Mouse (Mus musculus): ENCODE measurements around the gene Sirpb1a.
"Not testable (repeated sequence)": the region's sequence is repeated elsewhere in the genome, so short reads cannot be mapped to it uniquely, and the experiment has no call there.

DNA sequence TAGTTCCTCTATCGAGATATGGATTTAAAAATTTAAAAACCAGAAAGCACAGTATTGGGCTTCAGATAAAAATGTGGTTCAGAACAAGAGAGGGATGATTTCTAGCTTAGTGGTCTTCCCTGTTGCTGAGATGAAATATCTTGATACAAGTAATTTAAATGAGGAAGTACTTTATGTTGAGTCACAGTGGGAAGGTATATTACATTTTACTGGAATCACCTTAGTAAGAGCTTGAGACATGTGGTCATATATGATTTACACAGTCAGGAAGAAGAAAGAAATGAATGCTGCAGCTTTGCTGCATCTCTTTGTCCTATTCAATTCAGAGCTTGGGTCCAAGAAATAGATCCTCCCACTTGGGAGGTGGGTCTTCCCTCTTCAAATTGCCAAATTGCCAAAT is 13.5 kb upstream of the Sirpb1a start:
- not testable (repeated sequence) for TF ChIP-seq CTCF (conservative IDR thresholded peaks at IDR 0.05; ENCODE audit: low read length); NANOG (IDR thresholded peaks at IDR 0.05; ENCODE audit: borderline replicate concordance, low read length)
